Mouse (Mus musculus) heart, adult 2 months (tissue): ENCODE data around the gene Pknox2.

Source experiments
- CTCF ChIP-seq: fragments of 200-600 bp; IDR thresholded peaks from 2 replicates; pipeline ENCODE4 v1.8.1; 2022; ENCODE audit warnings: antibody characterized with exemption, mild to moderate bottlenecking, moderate library complexity
- POLR2A ChIP-seq: fragments of 200-500 bp; IDR thresholded peaks from 2 replicates; pipeline ENCODE4 v1.6.1; 2011; ENCODE audit warnings: mild to moderate bottlenecking, low read depth, low read length, control low read depth; ENCODE audit not compliant: insufficient read depth

DNA sequence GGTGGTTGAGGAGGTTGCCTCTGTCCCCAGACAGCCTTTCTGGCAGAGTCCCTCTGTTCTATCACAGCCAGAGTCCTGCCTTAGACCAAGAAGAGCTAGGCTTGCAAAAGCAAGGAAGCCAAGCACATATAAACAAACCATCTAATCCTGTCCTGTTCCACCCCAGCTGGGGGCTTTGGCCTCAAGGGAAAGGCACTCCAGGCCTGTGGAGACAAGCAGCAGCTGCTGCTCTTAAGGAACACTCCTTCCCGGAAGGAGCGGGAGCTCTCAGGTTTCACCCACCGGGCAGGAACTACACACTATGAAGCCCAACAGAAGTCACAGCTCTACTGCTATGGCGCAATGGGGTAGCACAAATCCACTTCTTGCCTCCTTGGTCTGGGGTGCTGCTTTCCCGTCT lies 230.3 kb downstream of the Pknox2 start:
- TF ChIP-seq POLR2A = no peak
- TF ChIP-seq CTCF = no peak
